Mouse (Mus musculus) heart, postnatal 4 days (tissue): ENCODE results near the gene Mdm2. TPM values are rescaled to one million over a fixed set of nuclear protein-coding genes. Genes with fewer than 3 reads are reported as not detected.
A peak's percentile ranks its signal among the peaks of the same experiment; 100 is the strongest.

Experiments
- DNase-seq: peaks from one replicate; pipeline ENCODE4 v3.0.0; 2021
- total RNA-seq, 2 experiments: library from RNA; stranded (reverse); gene quantifications; 2 replicates each; pipeline ENCODE4 v1.2.3; 2021

The Mdm2 gene
- total RNA-seq, 2 experiments from 2014 or later = 48.4 to 50.8 TPM

GRCm38 (mm10) chr10:117696021-117696826 is 14.3 kb downstream of the Mdm2 start:
- no peak for DNase-seq

GRCm38 (mm10) chr10:117695605-117696004 is 15.0 kb downstream of the Mdm2 start:
- DNase-seq = no peak

GRCm38 (mm10) chr10:117695027-117695426 is 15.5 kb downstream of the Mdm2 start:
- no peak for DNase-seq

- DNase-seq = no peak
These were observed 16.2 kb downstream of the Mdm2 start for GRCm38 (mm10) chr10:117694255-117694953.

GRCm38 (mm10) chr10:117692953-117693352 is 17.6 kb downstream of the Mdm2 start:
- DNase-seq = no peak

GRCm38 (mm10) chr10:117692173-117692572 is 18.4 kb downstream of the Mdm2 start:
- no peak for DNase-seq

- DNase-seq = no peak
These were observed 19.1 kb downstream of the Mdm2 start for GRCm38 (mm10) chr10:117691389-117691968.

GRCm38 (mm10) chr10:117690770-117691296 is 19.7 kb downstream of the Mdm2 start:
- DNase-seq = no peak

GRCm38 (mm10) chr10:117690101-117690352 is 20.5 kb downstream of the Mdm2 start:
- no peak for DNase-seq

- no peak for DNase-seq
These were observed 21.1 kb downstream of the Mdm2 start for GRCm38 (mm10) chr10:117689297-117690100.

- DNase-seq = peak; percentile 27
These were observed 22.1 kb downstream of the Mdm2 start for GRCm38 (mm10) chr10:117688204-117689151.

- peak; percentile 17 for DNase-seq
These were observed 23.0 kb downstream of the Mdm2 start for GRCm38 (mm10) chr10:117687577-117687976.

- no peak for DNase-seq
These were observed 23.5 kb downstream of the Mdm2 start for GRCm38 (mm10) chr10:117687018-117687417.

- DNase-seq = no peak
These were observed 24.5 kb downstream of the Mdm2 start for GRCm38 (mm10) chr10:117685849-117686591.

- DNase-seq = no peak
These were observed 25.2 kb downstream of the Mdm2 start for GRCm38 (mm10) chr10:117685171-117685848.

GRCm38 (mm10) chr10:117684298-117685170 is 26.0 kb downstream of the Mdm2 start:
- no peak for DNase-seq

GRCm38 (mm10) chr10:117683734-117684037 is 26.9 kb downstream of the Mdm2 start:
- DNase-seq = no peak

GRCm38 (mm10) chr10:117682858-117683733 is 27.5 kb downstream of the Mdm2 start:
- no peak for DNase-seq
